ENCODE assay signal across 26 mouse cellular contexts in the genomic region with DNA sequence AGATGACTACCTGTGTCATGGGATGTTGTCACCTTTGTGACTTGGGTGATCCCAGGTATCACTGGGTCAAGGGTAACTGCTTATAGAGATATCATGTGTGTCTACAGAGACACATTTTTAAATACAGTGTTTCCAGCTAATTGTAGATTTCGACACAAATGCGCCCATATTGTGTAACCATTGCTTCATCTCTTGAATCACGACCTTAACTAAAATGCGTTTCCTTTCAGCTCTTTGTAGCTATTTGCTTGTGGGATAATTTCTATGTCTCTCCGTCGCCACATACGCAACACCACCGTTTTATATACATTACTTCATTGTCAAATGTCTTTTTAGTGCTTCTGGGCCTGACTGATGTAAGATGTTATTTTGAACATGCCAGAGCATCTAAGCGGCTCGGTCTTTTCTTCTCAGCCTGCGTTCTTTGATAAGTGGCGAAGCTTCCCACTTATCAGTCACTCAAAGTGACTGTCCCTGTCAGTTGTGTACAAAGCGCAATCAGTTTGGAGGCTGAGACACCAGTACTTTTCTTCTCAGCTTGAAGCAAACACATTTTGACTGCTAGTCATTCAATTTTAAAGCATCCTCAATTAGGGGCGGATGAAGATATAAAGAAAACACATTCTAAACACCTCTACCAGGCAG.
DNase-seq lines count a peak whose midpoint lies in the region; ATAC-seq and TF ChIP-seq lines count a peak whose summit lies in the region.
"Had no signal": no experiment of that assay in that cellular context is flagged by ENCODE, and none has a peak within 500 bp of the region (broad histone marks: within the 10 kb centered on the region; RNA-seq: fewer than 3 reads in every experiment).

No protein-coding gene starts in this region.

- H3K9ac ChIP-seq in forebrain, embryonic 14.5 days (ENCODE audit: low read length) = no peak overlapping the region
- H3K9ac ChIP-seq in midbrain, embryonic 11.5 days (ENCODE audit: low read length) = no peak overlapping the region
- no peak overlapping the region for H3K9ac ChIP-seq in midbrain, embryonic 13.5 days (replicated peaks)
- no peak overlapping the region for H3K9ac ChIP-seq in liver, embryonic 14.5 days (replicated peaks)
- no peak overlapping the region for H3K9ac ChIP-seq in neural tube, embryonic 15.5 days (replicated peaks)
- H3K9ac ChIP-seq: embryonic facial prominence, embryonic 13.5 days; forebrain, embryonic 15.5 days; heart, embryonic 15.5 days; hindbrain, embryonic 15.5 days; intestine, embryonic 15.5 days; liver, embryonic 15.5 days had no signal

- no peak overlapping the region for H3K4me2 ChIP-seq in forebrain, embryonic 14.5 days (ENCODE audit: low read length)
- no peak overlapping the region for H3K4me2 ChIP-seq in midbrain, embryonic 11.5 days
- H3K4me2 ChIP-seq in midbrain, embryonic 13.5 days (replicated peaks) = no peak overlapping the region
- H3K4me2 ChIP-seq in liver, embryonic 14.5 days (ENCODE audit: low read depth) = no peak overlapping the region
- H3K4me2 ChIP-seq in neural tube, embryonic 15.5 days = no peak overlapping the region
- H3K4me2 ChIP-seq: embryonic facial prominence, embryonic 13.5 days; forebrain, embryonic 15.5 days; heart, embryonic 15.5 days; hindbrain, embryonic 15.5 days; intestine, embryonic 15.5 days; liver, embryonic 15.5 days had no signal

- no peak overlapping the region for H3K27ac ChIP-seq in forebrain, embryonic 14.5 days (ENCODE audit: low read depth, low read length)
- H3K27ac ChIP-seq in forebrain, embryonic 10.5 days = no peak overlapping the region
- no peak overlapping the region for H3K27ac ChIP-seq in midbrain, embryonic 11.5 days (ENCODE audit: low read depth, low read length)
- H3K27ac ChIP-seq in midbrain, embryonic 13.5 days = no peak overlapping the region
- no peak overlapping the region for H3K27ac ChIP-seq in liver, embryonic 14.5 days
- no peak overlapping the region for H3K27ac ChIP-seq in neural tube, embryonic 15.5 days (replicated peaks)
- H3K27ac ChIP-seq: embryonic facial prominence, embryonic 13.5 days; forebrain, embryonic 15.5 days; heart, embryonic 15.5 days; hindbrain, embryonic 15.5 days; intestine, embryonic 15.5 days; liver, embryonic 15.5 days; stomach, postnatal 0 days had no signal

- DNase-seq in forebrain, embryonic 14.5 days (ENCODE audit: low spot score) = peak; percentile 50
- no peak for DNase-seq in forebrain, embryonic 10.5 days (ENCODE audit: extremely low spot score, low spot score)
- DNase-seq in midbrain, embryonic 11.5 days (ENCODE audit: low spot score, missing footprints) = peak; percentile 71
- DNase-seq in liver, embryonic 14.5 days (ENCODE audit: low read depth in 3 of 3, low spot score in 3 of 3) = no peak
- DNase-seq in telencephalon, adult 2 months (ENCODE audit: low read depth, low spot score) = peak; percentile 6
- DNase-seq in right cerebral cortex, adult 18-20 months = no peak
- DNase-seq: adrenal gland, postnatal 36 days; cerebellum, adult 18-20 months; cerebellum, postnatal 14 days; embryo, embryonic 11 days; gastrocnemius, postnatal 25 days; kidney, adult 9 months; kidney, postnatal 14 days; layer of hippocampus, postnatal 36 days; lung, postnatal 14 days had no signal

- no peak overlapping the region for H3K4me3 ChIP-seq in forebrain, embryonic 14.5 days (ENCODE audit: low read depth, low read length)
- H3K4me3 ChIP-seq in forebrain, embryonic 10.5 days = no peak overlapping the region
- no peak overlapping the region for H3K4me3 ChIP-seq in midbrain, embryonic 11.5 days (ENCODE audit: low read depth, low read length)
- no peak overlapping the region for H3K4me3 ChIP-seq in midbrain, embryonic 13.5 days (replicated peaks)
- H3K4me3 ChIP-seq in liver, embryonic 14.5 days (ENCODE audit: insufficient read depth in 1 of 2, low read depth in 2 of 2, low read length in 2 of 2) = no peak overlapping the region
- no peak overlapping the region for H3K4me3 ChIP-seq in neural tube, embryonic 15.5 days (replicated peaks)
- H3K4me3 ChIP-seq: embryonic facial prominence, embryonic 13.5 days; erythroblast, embryonic 14.5 days; forebrain, embryonic 15.5 days; heart, embryonic 15.5 days; hindbrain, embryonic 15.5 days; intestine, embryonic 15.5 days; liver, embryonic 15.5 days; megakaryocyte, embryonic 14.5 days had no signal

- ATAC-seq in forebrain, embryonic 14.5 days = no peak
- ATAC-seq in midbrain, embryonic 11.5 days (ENCODE audit: low FRiP score) = no peak
- no peak for ATAC-seq in midbrain, embryonic 13.5 days
- peak; percentile 39; the same call in 1 of the 2 replicates for ATAC-seq in liver, embryonic 14.5 days (ENCODE audit: insufficient read depth)
- no peak for ATAC-seq in neural tube, embryonic 15.5 days (ENCODE audit: low FRiP score)
- ATAC-seq: forebrain, embryonic 15.5 days; intestine, embryonic 15.5 days had no signal

- no peaks in the 10 kb centered on the region for H3K4me1 ChIP-seq in forebrain, embryonic 14.5 days (ENCODE audit: control insufficient read depth, insufficient read depth, low read length)
- no peaks in the 10 kb centered on the region for H3K4me1 ChIP-seq in forebrain, embryonic 10.5 days
- H3K4me1 ChIP-seq in midbrain, embryonic 11.5 days (ENCODE audit: control insufficient read depth, insufficient read depth, low read length) = no peaks in the 10 kb centered on the region
- H3K4me1 ChIP-seq in midbrain, embryonic 13.5 days (replicated peaks) = no peaks in the 10 kb centered on the region
- no peaks in the 10 kb centered on the region for H3K4me1 ChIP-seq in liver, embryonic 14.5 days (replicated peaks; ENCODE audit: control insufficient read depth in 2 of 2, insufficient read depth in 2 of 2, low read length in 1 of 2)
- no peaks in the 10 kb centered on the region for H3K4me1 ChIP-seq in neural tube, embryonic 15.5 days
- H3K4me1 ChIP-seq: embryonic facial prominence, embryonic 13.5 days; forebrain, embryonic 15.5 days; heart, embryonic 15.5 days; hindbrain, embryonic 15.5 days; intestine, embryonic 15.5 days; megakaryocyte, embryonic 14.5 days had no signal

- no peaks in the 10 kb centered on the region for H3K27me3 ChIP-seq in forebrain, embryonic 14.5 days (replicated peaks; ENCODE audit: control insufficient read depth, insufficient read depth, low read length)
- no peaks in the 10 kb centered on the region for H3K27me3 ChIP-seq in forebrain, embryonic 10.5 days (ENCODE audit: poor library complexity, severe bottlenecking)
- no peaks in the 10 kb centered on the region for H3K27me3 ChIP-seq in midbrain, embryonic 11.5 days (ENCODE audit: control insufficient read depth, insufficient read depth, low read length)
- no peaks in the 10 kb centered on the region for H3K27me3 ChIP-seq in midbrain, embryonic 13.5 days
- H3K27me3 ChIP-seq in liver, embryonic 14.5 days (ENCODE audit: control insufficient read depth, insufficient read depth, low read length) = no peaks in the 10 kb centered on the region
- H3K27me3 ChIP-seq in neural tube, embryonic 15.5 days (replicated peaks) = no peaks in the 10 kb centered on the region
- H3K27me3 ChIP-seq: embryonic facial prominence, embryonic 13.5 days; forebrain, embryonic 15.5 days; heart, embryonic 15.5 days; hindbrain, embryonic 15.5 days; intestine, embryonic 15.5 days; liver, embryonic 15.5 days; megakaryocyte, embryonic 14.5 days had no signal

- no peaks in the 10 kb centered on the region for H3K9me3 ChIP-seq in forebrain, embryonic 14.5 days (replicated peaks; ENCODE audit: control insufficient read depth, low read length)
- H3K9me3 ChIP-seq in forebrain, embryonic 10.5 days = no peaks in the 10 kb centered on the region
- no peaks in the 10 kb centered on the region for H3K9me3 ChIP-seq in midbrain, embryonic 11.5 days (ENCODE audit: control insufficient read depth, low read length)
- H3K9me3 ChIP-seq in midbrain, embryonic 13.5 days = no peaks in the 10 kb centered on the region
- H3K9me3 ChIP-seq in liver, embryonic 14.5 days (ENCODE audit: control insufficient read depth, low read length) = no peaks in the 10 kb centered on the region
- H3K9me3 ChIP-seq in neural tube, embryonic 15.5 days (replicated peaks) = no peaks in the 10 kb centered on the region
- H3K9me3 ChIP-seq: embryonic facial prominence, embryonic 13.5 days; forebrain, embryonic 15.5 days; heart, embryonic 15.5 days; hindbrain, embryonic 15.5 days; intestine, embryonic 15.5 days; liver, embryonic 15.5 days; megakaryocyte, embryonic 14.5 days had no signal

- 80% methylated on average over 14 of the region's 14 CpGs for WGBS in forebrain, embryonic 14.5 days
- WGBS in forebrain, embryonic 10.5 days = 93% methylated on average over 14 of the region's 14 CpGs
- 92% methylated on average over 14 of the region's 14 CpGs for WGBS in midbrain, embryonic 11.5 days
- WGBS in midbrain, embryonic 13.5 days = 84% methylated on average over 14 of the region's 14 CpGs
- 44% methylated on average over 14 of the region's 14 CpGs for WGBS in liver, embryonic 14.5 days (ENCODE audit: insufficient replicate concordance)
- 87% methylated on average over 14 of the region's 14 CpGs for WGBS in neural tube, embryonic 15.5 days

- TF ChIP-seq CTCF in liver, embryonic 14.5 days (IDR thresholded peaks at IDR 0.05; ENCODE audit: low read depth) = no peak

- TF ChIP-seq EP300 in liver, embryonic 14.5 days (IDR thresholded peaks at IDR 0.05; ENCODE audit: low read depth) = no peak

- H3K36me3 ChIP-seq in forebrain, embryonic 14.5 days (ENCODE audit: control insufficient read depth, insufficient read depth, low read length) = peaks cover 8% of the 10 kb centered on the region; the same call in 1 of the 2 replicates
- H3K36me3 ChIP-seq in forebrain, embryonic 10.5 days (replicated peaks) = peaks cover 20% of the 10 kb centered on the region
- H3K36me3 ChIP-seq in midbrain, embryonic 11.5 days (ENCODE audit: control insufficient read depth, insufficient read depth, low read length) = no peaks in the 10 kb centered on the region
- H3K36me3 ChIP-seq in midbrain, embryonic 13.5 days = 0 out of 2 replicates have a peak, but pooled peaks cover 5% of the 10 kb centered on the region
- H3K36me3 ChIP-seq in liver, embryonic 14.5 days (replicated peaks; ENCODE audit: control insufficient read depth, insufficient read depth, low read depth) = no peaks in the 10 kb centered on the region
- H3K36me3 ChIP-seq in neural tube, embryonic 15.5 days = no peaks in the 10 kb centered on the region
- H3K36me3 ChIP-seq: embryonic facial prominence, embryonic 13.5 days; heart, embryonic 15.5 days; hindbrain, embryonic 15.5 days; intestine, embryonic 15.5 days; liver, embryonic 15.5 days had no signal

Comparison
In these comparisons a context has a peak if more than half of its experiments do, and no peak if none do; other contexts are left out.
1. DNase-seq: peak in forebrain, embryonic 14.5 days (single experiment), midbrain, embryonic 11.5 days (single experiment) and telencephalon, adult 2 months (single experiment); none in forebrain, embryonic 10.5 days (single experiment), liver, embryonic 14.5 days (0 of 3) and right cerebral cortex, adult 18-20 months (single experiment).